Mouse (Mus musculus) stomach, postnatal 0 days (tissue): Measurements from ENCODE around the gene Tubd1.

Experiments used
- CTCF ChIP-seq: IDR thresholded peaks from 2 replicates; pipeline ENCODE4 v1.5.1; 2016; ENCODE audit warnings: antibody characterized with exemption, low read depth, mild to moderate bottlenecking, moderate library complexity
- EP300 ChIP-seq: optimal IDR thresholded peaks from 2 replicates; pipeline ENCODE3; 2016; ENCODE audit warnings: antibody characterized with exemption

- TF ChIP-seq CTCF (no peak), EP300 (no peak)
Measured at GRCm38 (mm10) chr11:86516620-86517019, 28.2 kb upstream of the Tubd1 start.
